Mouse (Mus musculus) liver, adult 2 months (tissue): Measurements from ENCODE around the gene Btn2a2. TPM values are rescaled to one million over a fixed set of nuclear protein-coding genes. Genes with fewer than 3 reads are reported as not detected.

Experiments
- DNase-seq: peaks from one replicate; pipeline ENCODE4 v3.0.0-alpha.2; 2011; ENCODE audit warnings: low read depth, low spot score; ENCODE audit errors: extremely low read depth
- H3K27ac ChIP-seq: fragments of 200-500 bp; replicated peaks from 2 replicates; pipeline ENCODE4 v1.5.1; 2012; ENCODE audit warnings: low read depth, mild to moderate bottlenecking, control low read depth, inconsistent platforms, low read length; ENCODE audit not compliant: insufficient read depth
- H3K27me3 ChIP-seq: fragments of 200-500 bp; 2 replicates; pipeline ENCODE4 v1.6.1; 2012; ENCODE audit warnings: mild to moderate bottlenecking, moderate library complexity, low read length, inconsistent platforms; ENCODE audit not compliant: control insufficient read depth, insufficient read depth
- H3K36me3 ChIP-seq: fragments of 200-500 bp; 2 replicates; pipeline ENCODE4 v1.6.1; 2012; ENCODE audit warnings: low read length, inconsistent platforms; ENCODE audit not compliant: control insufficient read depth, insufficient read depth
- H3K4me1 ChIP-seq: fragments of 200-500 bp; 2 replicates; pipeline ENCODE4 v1.6.1; 2011; ENCODE audit warnings: low read length; ENCODE audit not compliant: control insufficient read depth, insufficient read depth
- H3K4me3 ChIP-seq: fragments of 200-500 bp; 2 replicates; pipeline ENCODE4 v1.5.1; 2011; ENCODE audit warnings: low read depth, mild to moderate bottlenecking, control low read depth, low read length, moderate library complexity; ENCODE audit not compliant: insufficient read depth
- H3K79me2 ChIP-seq: fragments of 200-500 bp; 2 replicates; pipeline ENCODE4 v1.6.1; 2012; ENCODE audit warnings: inconsistent platforms, mild to moderate bottlenecking, low read length, moderate library complexity; ENCODE audit not compliant: control insufficient read depth, insufficient read depth
- H3K9ac ChIP-seq: fragments of 200-500 bp; 2 replicates; pipeline ENCODE4 v1.6.1; 2012; ENCODE audit warnings: low read depth, mild to moderate bottlenecking, control low read depth, inconsistent platforms, low read length
- CTCF ChIP-seq: fragments of 200-500 bp; IDR thresholded peaks from 2 replicates; pipeline ENCODE4 v1.5.1; 2011; ENCODE audit warnings: low read depth, low read length, control low read depth
- POLR2A ChIP-seq: fragments of 200-500 bp; IDR thresholded peaks from 2 replicates; pipeline ENCODE4 v1.6.1; 2011; ENCODE audit warnings: low read length, control low read depth; ENCODE audit not compliant: insufficient read depth; ENCODE audit errors: extremely low read depth
- WGBS: fragments of 180-500 bp; shearing (Covaris S2); methylation state at CpG from one replicate; pipeline ENCODE4 v1.1.7; 2018; 5-methylcytosine and 5-hydroxymethylcytosine counted together
- polyA plus RNA-seq: library from polyadenylated mRNA; depleted of rRNA; stranded (reverse); fragments of >200 nt; gene quantifications from 2 replicates; pipeline ENCODE4 v1.2.3, GENCODE M21; 2012
- total RNA-seq: library from RNA; depleted of rRNA; stranded (reverse); fragments of >200 nt; gene quantifications from 2 replicates; pipeline ENCODE4 v1.2.3, GENCODE M21; 2014

Gene Btn2a2
- total and polyA plus RNA-seq, 2 experiments = not detected

DNA sequence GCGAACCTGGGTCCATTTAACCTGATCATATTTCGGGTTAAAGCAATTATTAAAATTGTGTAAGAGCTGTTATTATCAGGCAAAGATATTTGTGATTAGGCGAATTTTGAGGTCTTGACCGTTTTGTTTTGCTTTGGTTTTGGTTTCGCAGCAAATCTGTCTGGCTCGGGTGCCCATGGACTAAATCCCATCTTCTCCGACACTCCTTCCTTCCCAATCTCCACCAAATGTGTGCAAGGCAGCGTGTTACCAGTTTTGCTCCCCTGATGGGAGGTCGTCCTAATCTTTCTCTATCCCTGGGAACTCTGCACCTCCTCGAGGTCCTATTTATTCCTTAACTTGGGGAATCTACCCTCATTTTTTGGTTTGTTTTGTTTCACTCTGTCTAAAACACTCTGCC, 43.5 kb downstream of the Btn2a2 start:
- H3K79me2 ChIP-seq = no peaks in the 10 kb centered on the region
- H3K4me1 ChIP-seq = peaks cover 2% of the 10 kb centered on the region; the same call in 1 of the 2 replicates
- H3K36me3 ChIP-seq = no peaks in the 10 kb centered on the region
- TF ChIP-seq CTCF = no peak
- peak overlapping the region; percentile 72 for H3K9ac ChIP-seq
- 2% methylated on average over 10 of the region's 10 CpGs for WGBS
- peak overlapping the region; percentile 87 for H3K4me3 ChIP-seq
- DNase-seq = peak; percentile 44
- no peaks in the 10 kb centered on the region for H3K27me3 ChIP-seq
- peak overlapping the region; percentile 63 for H3K27ac ChIP-seq

DNA sequence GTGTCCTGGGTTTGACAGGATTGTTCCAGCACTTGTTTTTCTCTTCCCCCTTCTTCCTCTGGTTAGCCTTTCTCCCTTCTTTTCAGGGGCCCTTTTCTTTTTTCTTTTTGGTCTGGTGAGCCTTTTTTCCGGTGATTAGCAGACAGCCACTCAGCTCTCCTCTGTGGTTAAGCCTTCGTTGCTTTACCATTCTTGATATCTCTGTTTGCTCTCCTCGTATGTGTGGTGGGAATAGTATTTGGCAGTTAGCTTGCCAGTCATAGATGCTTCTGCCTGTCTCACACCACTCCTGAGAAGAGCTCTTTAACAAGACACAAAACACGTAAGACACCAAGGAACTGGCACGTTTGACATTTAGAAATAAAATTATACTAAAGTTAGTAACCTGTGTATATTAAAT, 44.2 kb downstream of the Btn2a2 start:
- Histone ChIP-seq H3K4me3 (no peak overlapping the region), H3K27me3 (no peaks in the 10 kb centered on the region), H3K4me1 (peaks cover 2% of the 10 kb centered on the region; the same call in 1 of the 2 replicates), H3K36me3 (no peaks in the 10 kb centered on the region), H3K27ac (no peak overlapping the region), H3K79me2 (no peaks in the 10 kb centered on the region), H3K9ac (no peak overlapping the region)
- TF ChIP-seq POLR2A = no peak
- DNase-seq = no peak
- WGBS = 66% methylated on average over 5 of the region's 5 CpGs

GRCm38 (mm10) chr13:23439901-23440300, 48.8 kb downstream of the Btn2a2 start:
- WGBS = 87% methylated on average over 10 of the region's 10 CpGs
- Histone ChIP-seq H3K4me3 (no peak overlapping the region), H3K27me3 (no peaks in the 10 kb centered on the region), H3K27ac (no peak overlapping the region), H3K79me2 (no peaks in the 10 kb centered on the region), H3K9ac (no peak overlapping the region), H3K36me3 (no peaks in the 10 kb centered on the region), H3K4me1 (peaks cover 5% of the 10 kb centered on the region)
- TF ChIP-seq CTCF = no peak
- TF ChIP-seq POLR2A = no peak
- DNase-seq = no peak

DNA sequence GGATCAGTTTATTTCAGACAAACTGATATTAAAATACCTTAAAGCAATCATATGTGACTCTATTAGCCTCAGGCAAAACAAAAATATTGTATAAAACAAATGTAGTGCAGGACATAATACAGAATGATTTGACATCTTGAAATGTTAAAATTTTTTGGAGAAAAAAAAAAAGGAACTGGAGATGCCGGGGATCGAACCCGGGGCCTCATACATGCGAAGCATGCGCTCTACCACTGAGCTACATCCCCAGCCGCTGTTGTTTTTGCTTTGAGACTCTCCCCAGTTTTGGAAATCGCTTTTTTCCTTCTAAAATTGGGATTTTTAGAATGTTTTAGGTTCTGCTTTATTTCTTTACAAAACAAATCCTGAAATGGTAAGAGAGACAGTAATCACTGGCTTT, 50.1 kb downstream of the Btn2a2 start:
- H3K79me2 ChIP-seq = no peaks in the 10 kb centered on the region
- H3K27me3 ChIP-seq = no peaks in the 10 kb centered on the region
- peak; percentile 41 for DNase-seq
- H3K9ac ChIP-seq = no peak overlapping the region
- H3K4me1 ChIP-seq = peaks cover 3% of the 10 kb centered on the region
- H3K27ac ChIP-seq = no peak overlapping the region
- 2% methylated on average over 7 of the region's 7 CpGs for WGBS
- no peaks in the 10 kb centered on the region for H3K36me3 ChIP-seq
- TF ChIP-seq CTCF = no peak
- TF ChIP-seq POLR2A = no peak
- H3K4me3 ChIP-seq = peak overlapping the region; percentile 44; the same call in 1 of the 2 replicates

GRCm38 (mm10) chr13:23437908-23438307, 50.7 kb downstream of the Btn2a2 start:
- H3K27me3 ChIP-seq = no peaks in the 10 kb centered on the region
- TF ChIP-seq CTCF (no peak), POLR2A (no peak)
- peak; percentile 83 for DNase-seq
- WGBS = under 1% methylated on average over 17 of the region's 17 CpGs
- no peak overlapping the region for H3K9ac ChIP-seq
- H3K4me1 ChIP-seq = peaks cover 6% of the 10 kb centered on the region
- H3K36me3 ChIP-seq = no peaks in the 10 kb centered on the region
- H3K79me2 ChIP-seq = no peaks in the 10 kb centered on the region
- H3K27ac ChIP-seq = no peak overlapping the region
- H3K4me3 ChIP-seq = peak overlapping the region; percentile 56; the same call in 1 of the 2 replicates

DNA sequence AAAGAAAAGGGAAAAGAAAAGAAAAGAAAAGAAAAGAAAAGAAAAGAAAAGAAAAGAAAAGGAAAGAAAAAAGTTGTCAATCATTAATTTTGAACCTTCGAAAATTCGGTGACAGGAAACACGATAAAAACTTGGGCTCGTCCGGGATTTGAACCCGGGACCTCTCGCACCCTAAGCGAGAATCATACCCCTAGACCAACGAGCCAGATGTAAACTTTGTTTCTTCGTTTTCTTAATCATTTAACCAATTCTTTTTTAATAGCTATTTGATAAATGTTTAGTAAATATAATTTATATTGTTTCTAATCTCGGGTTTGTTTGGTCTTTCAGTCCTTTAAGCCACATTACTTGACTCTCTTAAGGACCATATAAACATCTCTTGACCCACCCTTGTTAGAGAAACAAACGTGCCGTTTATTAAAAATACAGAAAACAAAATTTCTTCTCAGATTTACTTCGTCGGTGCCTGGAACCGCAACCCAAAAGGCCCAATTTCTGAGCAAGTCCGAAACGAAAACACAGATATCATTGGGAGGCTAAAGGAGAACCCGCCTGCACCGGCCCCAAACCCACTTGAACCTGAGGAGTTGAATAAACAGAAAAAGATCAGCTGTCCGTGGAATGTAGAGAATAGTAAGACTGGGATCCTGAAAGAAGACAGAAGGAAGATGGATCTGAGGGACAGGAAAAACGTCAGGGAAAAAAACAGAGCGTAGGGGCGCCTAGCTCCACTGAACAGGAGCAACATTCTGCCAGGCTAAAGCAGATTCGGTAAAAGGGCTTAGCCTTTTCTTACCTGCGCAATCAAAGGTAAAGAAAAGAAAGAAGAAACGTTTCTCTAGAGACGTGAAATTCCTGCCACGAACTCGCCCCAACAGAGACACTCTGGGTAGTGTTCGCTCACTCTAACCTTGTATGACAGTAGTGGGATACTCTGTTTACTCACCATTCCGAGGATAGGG, 51.5 kb downstream of the Btn2a2 start:
- no peak for TF ChIP-seq CTCF
- TF ChIP-seq POLR2A = no peak
- no peaks in the 10 kb centered on the region for H3K27me3 ChIP-seq
- H3K79me2 ChIP-seq = no peaks in the 10 kb centered on the region
- WGBS = under 1% methylated on average over 32 of the region's 32 CpGs
- H3K27ac ChIP-seq = peak overlapping the region; percentile 46
- peak overlapping the region; percentile 56 for H3K4me3 ChIP-seq
- H3K36me3 ChIP-seq = no peaks in the 10 kb centered on the region
- DNase-seq = peak; percentile 55
- H3K9ac ChIP-seq = peak overlapping the region; percentile 72
- H3K4me1 ChIP-seq = peaks cover 6% of the 10 kb centered on the region
